Mouse (Mus musculus) CH12.LX (cell line): ENCODE results near the gene Zswim4. TPM values are rescaled to one million over a fixed set of nuclear protein-coding genes. Genes with fewer than 3 reads are reported as not detected.
A peak's percentile ranks its signal among the peaks of the same experiment; 100 is the strongest.

Source experiments
- DNase-seq: peaks from one replicate; pipeline ENCODE4 v3.0.0-alpha.2; 2013; ENCODE audit errors: extremely low read depth
- H3K27ac ChIP-seq: 2 replicates; pipeline ENCODE4 v1.5.1; 2012; ENCODE audit warnings: low read depth, mild to moderate bottlenecking, control low read depth, moderate library complexity; ENCODE audit not compliant: insufficient read depth
- H3K27me3 ChIP-seq: replicated peaks from 2 replicates; pipeline ENCODE3; 2012; ENCODE audit warnings: inconsistent platforms
- H3K36me3 ChIP-seq, 2 experiments: replicated peaks in 1 of 2; 2 replicates each; pipeline versions ENCODE3 to v1.6.1; 2012; ENCODE audit warnings: inconsistent platforms in 1 of 2, low read length in 1 of 2, mild to moderate bottlenecking in 1 of 2, mixed read lengths in 1 of 2, moderate library complexity in 1 of 2; ENCODE audit not compliant: control insufficient read depth in 1 of 2, insufficient read depth in 1 of 2
- H3K4me1 ChIP-seq, 2 experiments: 2 replicates each; pipeline ENCODE4 v1.6.1; 2012; ENCODE audit warnings: inconsistent platforms in 1 of 2, moderate library complexity in 1 of 2; ENCODE audit not compliant: insufficient read depth in 2 of 2, control insufficient read depth in 1 of 2
- H3K4me2 ChIP-seq: 2 replicates; pipeline ENCODE4 v1.6.1; 2012; ENCODE audit warnings: low read depth, mild to moderate bottlenecking, control low read depth; ENCODE audit not compliant: poor library complexity, insufficient read depth, severe bottlenecking
- H3K4me3 ChIP-seq, 3 experiments: fragments of 150-350 bp in 1 of 3; sonication (generic) in 1 of 3; replicated peaks in 1 of 3; 2 replicates each; pipeline versions ENCODE3 to v1.5.1; 2011 to 2012; ENCODE audit warnings: low read depth in 2 of 3, low read length in 2 of 3, mild to moderate bottlenecking in 2 of 3, moderate library complexity in 2 of 3, control low read depth in 1 of 3, improper control_type of control experiment in 1 of 3, inconsistent platforms in 1 of 3, mixed read lengths in 1 of 3; ENCODE audit not compliant: poor library complexity in 1 of 3
- H3K79me2 ChIP-seq: replicated peaks from 2 replicates; pipeline ENCODE4 v1.6.1; 2012; ENCODE audit warnings: mild to moderate bottlenecking, moderate library complexity; ENCODE audit not compliant: control insufficient read depth, poor library complexity, insufficient read depth, severe bottlenecking; ENCODE audit errors: extremely low read depth
- H3K9ac ChIP-seq: 2 replicates; pipeline ENCODE4 v1.6.1; 2012; ENCODE audit warnings: low read depth, mild to moderate bottlenecking, control low read depth, moderate library complexity; ENCODE audit not compliant: insufficient read depth
- H3K9me3 ChIP-seq: replicated peaks from 2 replicates; pipeline ENCODE3; 2012; ENCODE audit warnings: low read length, inconsistent platforms, mixed read lengths
- BHLHE40 ChIP-seq: IDR thresholded peaks from 2 replicates; pipeline ENCODE4 v1.6.1; 2011; ENCODE audit warnings: mild to moderate bottlenecking, low read depth, low read length, improper control_type of control experiment
- CHD1 ChIP-seq: IDR thresholded peaks from 2 replicates; pipeline ENCODE4 v1.6.1; 2012; ENCODE audit warnings: low read depth, low read length, improper control_type of control experiment, inconsistent platforms
- CHD2 ChIP-seq: IDR thresholded peaks from 2 replicates; pipeline ENCODE4 v1.6.1; 2011; ENCODE audit warnings: low read length, improper control_type of control experiment
- ELF1 ChIP-seq: IDR thresholded peaks from 2 replicates; pipeline ENCODE4 v1.6.1; 2014; ENCODE audit warnings: low read depth, mild to moderate bottlenecking, inconsistent platforms, low read length, improper control_type of control experiment
- JUN ChIP-seq: IDR thresholded peaks from 2 replicates; pipeline ENCODE4 v1.6.1; 2011; ENCODE audit warnings: low read depth, mild to moderate bottlenecking, low read length, improper control_type of control experiment, moderate library complexity; ENCODE audit not compliant: insufficient read depth
- JUND ChIP-seq: conservative IDR thresholded peaks from 2 replicates; pipeline ENCODE4 v1.6.1; 2011; ENCODE audit warnings: low read depth, low read length, improper control_type of control experiment
- MAX ChIP-seq: IDR thresholded peaks from 2 replicates; pipeline ENCODE4 v1.6.1; 2011; ENCODE audit warnings: low read length, improper control_type of control experiment
- MEF2A ChIP-seq: IDR thresholded peaks from 2 replicates; pipeline ENCODE4 v1.6.1; 2014; ENCODE audit warnings: low read depth, mild to moderate bottlenecking, inconsistent platforms, low read length, improper control_type of control experiment, borderline replicate concordance
- MXI1 ChIP-seq: IDR thresholded peaks from 2 replicates; pipeline ENCODE4 v1.6.1; 2011; ENCODE audit warnings: mild to moderate bottlenecking, low read depth, low read length, improper control_type of control experiment
- MYC ChIP-seq: IDR thresholded peaks from 2 replicates; pipeline ENCODE4 v1.6.1; 2011; ENCODE audit warnings: low read depth, mild to moderate bottlenecking, improper control_type of control experiment, low read length
- NRF1 ChIP-seq: IDR thresholded peaks from 2 replicates; pipeline ENCODE4 v1.6.1; 2014; ENCODE audit warnings: low read depth, mild to moderate bottlenecking, inconsistent platforms, low read length, improper control_type of control experiment, moderate library complexity
- POLR2AphosphoS2 ChIP-seq: IDR thresholded peaks from 2 replicates; pipeline ENCODE4 v1.6.1; 2011; ENCODE audit warnings: low read depth, low read length, improper control_type of control experiment
- TBP ChIP-seq: conservative IDR thresholded peaks from 2 replicates; pipeline ENCODE4 v1.6.1; 2011; ENCODE audit warnings: low read depth, low read length, improper control_type of control experiment
- ZC3H11A ChIP-seq: IDR thresholded peaks from 2 replicates; pipeline ENCODE4 v1.6.1; 2012; ENCODE audit warnings: low read depth, mild to moderate bottlenecking, inconsistent platforms, low read length, improper control_type of control experiment
- dilution Hi-C: fragments of 300-500 bp; cut with MboI; formaldehyde crosslinking; loops from 2 replicates; pipeline ENCODE4 v1.14.3; 2020; ENCODE audit warnings: low sequenced_read_pairs; ENCODE audit not compliant: extremely low pct_unique_long_range_greater_than_20kb, extremely low pct_ligation_motif_present
- in situ Hi-C: fragments of 300-500 bp; cut with MboI; formaldehyde crosslinking; loops from 3 replicates; pipeline ENCODE4 v1.14.3; 2019; ENCODE audit warnings: low sequenced_read_pairs, low pct_ligation_motif_present, low pct_unique_long_range_greater_than_20kb, mixed read lengths
- polyA plus RNA-seq: library from polyadenylated mRNA; unstranded; fragments of >175 nt; gene quantifications from 2 replicates; pipeline ENCODE4 v1.2.1, GENCODE M21; 2012; ENCODE audit warnings: low read depth; ENCODE audit not compliant: insufficient read length
- total RNA-seq, 2 experiments: library from RNA; depleted of rRNA; stranded (reverse); fragments of 300-350 nt in 1 of 2; fragments of >200 nt in 1 of 2; gene quantifications; 2 replicates each; pipeline ENCODE4 v1.2.3; 2012 to 2014

Zswim4 gene
- total and polyA plus RNA-seq, 3 experiments = 4.9 to 9.7 (median 9.1) TPM

DNA sequence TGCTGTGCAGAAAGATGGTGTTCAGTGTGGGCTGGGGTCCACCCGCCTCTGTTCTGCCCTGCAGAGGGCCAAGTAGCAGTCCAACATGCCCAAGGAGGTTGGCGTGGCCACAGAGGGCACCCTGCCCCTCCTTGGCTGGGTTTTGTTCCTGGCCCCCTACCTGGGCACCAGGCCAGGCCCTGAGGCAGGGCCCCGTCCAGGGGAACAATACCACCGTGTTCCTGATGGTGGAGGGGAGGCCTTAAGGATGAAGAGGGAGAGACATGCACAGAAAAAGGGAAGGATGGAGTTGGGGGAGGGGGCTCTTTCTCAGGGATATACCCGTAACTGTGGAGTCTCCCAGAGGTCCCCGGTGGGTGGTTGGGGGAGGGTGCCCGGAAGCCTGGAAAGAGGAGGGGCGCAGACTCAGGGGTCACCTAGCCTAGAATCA, 36.7 kb downstream of the Zswim4 start:
- Histone ChIP-seq H3K4me1 (peaks cover 18 to 52% of the 10 kb centered on the region in 2 experiments), H3K36me3 (peaks cover 0 to 8% of the 10 kb centered on the region in 2 experiments), H3K9ac (peak overlapping the region; percentile 15), H3K27me3 (no peaks in the 10 kb centered on the region), H3K4me2 (peak overlapping the region; percentile 84), H3K27ac (peak overlapping the region; percentile 66; the same call in 1 of the 2 replicates), H3K4me3 (peak overlapping the region in 2 of 3 experiments; percentile 15 to 82), H3K9me3 (no peaks in the 10 kb centered on the region), H3K79me2 (peaks cover 15% of the 10 kb centered on the region)
- TF ChIP-seq BHLHE40 = no peak
- no peak for TF ChIP-seq MAX
- in situ Hi-C loops = loop anchor here (25.0 kb wide), 1 partner anchor 162 kb away; no protein-coding TSS in a partner anchor
- dilution Hi-C loops = no loop called here
- no peak for DNase-seq

DNA sequence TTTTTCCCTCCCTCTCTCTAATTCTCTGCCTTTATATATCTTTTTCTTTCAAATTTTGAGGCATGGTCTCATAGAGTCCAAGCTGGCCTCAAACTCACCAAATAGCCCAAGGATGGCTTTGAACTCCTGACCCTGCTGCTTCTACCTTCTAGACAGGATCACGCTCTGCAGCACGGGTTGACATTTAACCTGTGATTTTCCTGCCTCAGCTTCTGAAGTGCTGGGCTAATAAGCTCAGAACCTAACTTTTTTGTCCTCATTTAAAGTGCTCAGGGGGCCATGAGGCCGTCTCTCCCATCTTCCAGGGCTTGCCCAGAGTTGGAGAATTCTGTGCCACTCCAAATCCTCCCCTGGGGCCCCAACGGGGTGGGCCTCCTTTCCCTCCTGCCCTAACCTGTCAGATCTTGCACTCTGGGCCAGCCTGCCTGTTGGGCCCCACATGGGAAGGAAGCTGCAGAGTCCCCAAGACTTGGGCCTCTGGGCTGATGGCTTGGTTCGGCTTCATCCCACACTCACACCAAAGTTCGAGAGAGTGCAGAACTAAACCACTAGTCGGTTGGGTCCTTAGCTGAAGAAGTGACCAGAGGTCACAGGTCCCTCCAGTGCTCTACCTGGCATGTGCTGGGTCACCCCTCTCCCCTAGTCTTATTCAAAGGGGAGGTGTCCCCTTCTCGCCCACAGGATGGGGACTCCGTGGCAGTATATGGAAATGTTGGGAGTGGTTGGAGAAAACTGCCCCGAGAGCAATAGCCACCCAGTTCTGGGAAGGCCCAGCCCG, 37.3 kb downstream of the Zswim4 start:
- no peak for TF ChIP-seq NRF1
- peak; percentile 80; the same call in 1 of the 2 replicates for TF ChIP-seq CHD1
- TF ChIP-seq JUN = no peak
- TF ChIP-seq, all 38 proteins: peak for 1
- Histone ChIP-seq H3K9ac (no peak overlapping the region; the same call in 1 of the 2 replicates), H3K4me2 (no peak overlapping the region), H3K27me3 (no peaks in the 10 kb centered on the region), H3K4me3 (peak overlapping the region in 1 of 3 experiments; percentile 15), H3K79me2 (peaks cover 15% of the 10 kb centered on the region), H3K36me3 (peaks cover 0 to 6% of the 10 kb centered on the region in 2 experiments), H3K4me1 (peaks cover 18 to 52% of the 10 kb centered on the region in 2 experiments), H3K27ac (peak overlapping the region; percentile 66), H3K9me3 (no peaks in the 10 kb centered on the region)
- in situ Hi-C loops (loop anchor here (25.0 kb wide), 1 partner anchor 163 kb away; no protein-coding TSS in a partner anchor), dilution Hi-C loops (no loop called here)
- no peak for DNase-seq

- H3K27me3 ChIP-seq = no peaks in the 10 kb centered on the region
- H3K79me2 ChIP-seq = peaks cover 15% of the 10 kb centered on the region
- DNase-seq = no peak
- H3K27ac ChIP-seq = peak overlapping the region; percentile 65
- no peak overlapping the region for H3K4me3 ChIP-seq
- TF ChIP-seq MYC (0 out of 2 replicates have a peak, but pooled peaks have one; percentile 11), MXI1 (no peak), MEF2A (no peak), ZC3H11A (no peak), TBP (0 out of 2 replicates have a peak, but pooled peaks have one; percentile 22), JUND (no peak), CHD2 (no peak), POLR2AphosphoS2 (no peak), ELF1 (no peak)
- peaks cover 18 to 47% of the 10 kb centered on the region in 2 experiments for H3K4me1 ChIP-seq
- dilution Hi-C loops (no loop called here), in situ Hi-C loops (no loop called here)
- H3K9me3 ChIP-seq = no peaks in the 10 kb centered on the region
- peaks cover 0 to 6% of the 10 kb centered on the region in 2 experiments for H3K36me3 ChIP-seq
- H3K4me2 ChIP-seq = no peak overlapping the region
- no peak overlapping the region for H3K9ac ChIP-seq
Measured at GRCm38 (mm10) chr8:84198871-84199270, 38.0 kb downstream of the Zswim4 start.
